8 mouse cellular contexts compared by ENCODE assay signal in genomic region chr17:82266842-82267241, GRCm38 (mm10).
DNase-seq lines count a peak whose midpoint lies in the region; ATAC-seq and TF ChIP-seq lines count a peak whose summit lies in the region.
"Not testable (repeated sequence)": the region's sequence is repeated elsewhere in the genome, so short reads cannot be mapped to it uniquely, and the experiment has no call there.

No protein-coding gene starts in this region.

- DNase-seq in ES-CJ7 (ENCODE audit: low read depth, low spot score) (peak; percentile 43), MEL (ENCODE audit: low read depth, low spot score) (peak; percentile 30), ZHBTc4 (ENCODE audit: low read depth, low spot score) (peak; percentile 38)
- not testable (repeated sequence) for DNase-seq in kidney, postnatal 0 days (ENCODE audit: low spot score); liver, embryonic 14.5 days (ENCODE audit: low read depth in 3 of 3, low spot score in 3 of 3); midbrain, embryonic 11.5 days (ENCODE audit: low spot score, missing footprints); stomach, postnatal 0 days (ENCODE audit: low spot score)

- TF ChIP-seq RAD21 in MEL (IDR thresholded peaks at IDR 0.05; ENCODE audit: low read depth, low read length), result peak; percentile 29

- not testable (repeated sequence) for H3K9ac ChIP-seq in MEL (ENCODE audit: control insufficient read depth, low read depth, low read length, poor library complexity, severe bottlenecking); kidney, postnatal 0 days (ENCODE audit: low read depth, low read length); liver, embryonic 14.5 days (replicated peaks); midbrain, embryonic 11.5 days (ENCODE audit: low read length); stomach, postnatal 0 days (ENCODE audit: low read length)

- not testable (repeated sequence) for H3K4me2 ChIP-seq in kidney, postnatal 0 days (ENCODE audit: low read length); liver, embryonic 14.5 days (ENCODE audit: low read depth); midbrain, embryonic 11.5 days; stomach, postnatal 0 days (replicated peaks; ENCODE audit: low read depth)

- ATAC-seq in kidney, postnatal 0 days (replicated peaks; ENCODE audit: low FRiP score, low read depth); liver, embryonic 14.5 days (ENCODE audit: insufficient read depth); stomach, postnatal 0 days (ENCODE audit: low FRiP score, low TSS enrichment): not testable (repeated sequence)
- peak; percentile 33; the same call in 1 of the 2 replicates for ATAC-seq in midbrain, embryonic 11.5 days (ENCODE audit: low FRiP score)

- WGBS in kidney, postnatal 0 days, result 93% methylated on average over 5 of the region's 5 CpGs
- WGBS in liver, embryonic 14.5 days (ENCODE audit: insufficient replicate concordance), result 85% methylated on average over 5 of the region's 5 CpGs
- 93% methylated on average over 5 of the region's 5 CpGs for WGBS in midbrain, embryonic 11.5 days
- 96% methylated on average over 5 of the region's 5 CpGs for WGBS in stomach, postnatal 0 days

- not testable (repeated sequence) for H3K4me3 ChIP-seq in E14TG2a.4 (replicated peaks; ENCODE audit: low read length); MEL (ENCODE audit: control insufficient read depth in 1 of 2, insufficient read depth in 1 of 2, low read depth in 2 of 2, low read length in 2 of 2); kidney, postnatal 0 days (replicated peaks; ENCODE audit: low read depth, low read length); liver, embryonic 14.5 days (ENCODE audit: insufficient read depth in 1 of 2, low read depth in 2 of 2, low read length in 2 of 2); midbrain, embryonic 11.5 days (ENCODE audit: low read depth, low read length); stomach, postnatal 0 days (ENCODE audit: low read depth, low read length)

- not testable (repeated sequence) for H3K79me2 ChIP-seq in MEL (ENCODE audit: control insufficient read depth, insufficient read depth, low read length, poor library complexity)

- H3K27ac ChIP-seq in MEL (ENCODE audit: control insufficient read depth, low read depth, low read length); kidney, postnatal 0 days; liver, embryonic 14.5 days; midbrain, embryonic 11.5 days (ENCODE audit: low read depth, low read length); stomach, postnatal 0 days (replicated peaks): not testable (repeated sequence)

- not testable (repeated sequence) for H3K36me3 ChIP-seq in E14TG2a.4 (ENCODE audit: insufficient read depth, low read length); MEL (ENCODE audit: control insufficient read depth in 1 of 2, insufficient read depth in 2 of 2, low read length in 2 of 2); kidney, postnatal 0 days (ENCODE audit: insufficient read depth, low read length); liver, embryonic 14.5 days (replicated peaks; ENCODE audit: control insufficient read depth, insufficient read depth, low read depth); midbrain, embryonic 11.5 days (ENCODE audit: control insufficient read depth, insufficient read depth, low read length); stomach, postnatal 0 days (ENCODE audit: control insufficient read depth, insufficient read depth, low read length)

- H3K27me3 ChIP-seq in E14TG2a.4 (ENCODE audit: insufficient read depth, low read length); MEL (ENCODE audit: control insufficient read depth in 1 of 2, insufficient read depth in 2 of 2, low read length in 2 of 2); kidney, postnatal 0 days (ENCODE audit: insufficient read depth, low read length); liver, embryonic 14.5 days (ENCODE audit: control insufficient read depth, insufficient read depth, low read length); midbrain, embryonic 11.5 days (ENCODE audit: control insufficient read depth, insufficient read depth, low read length); stomach, postnatal 0 days (ENCODE audit: control insufficient read depth, insufficient read depth, low read length): not testable (repeated sequence)

- TF ChIP-seq CTCF in E14TG2a.4 (conservative IDR thresholded peaks at IDR 0.05; ENCODE audit: low read length) (peak; percentile 27), MEL (IDR thresholded peaks at IDR 0.05 in 2 of 3, conservative IDR thresholded peaks at IDR 0.05 in 1 of 3; ENCODE audit: control insufficient read depth in 1 of 3, insufficient read depth in 1 of 3, low read depth in 2 of 3, low read length in 3 of 3, poor library complexity in 1 of 3, severe bottlenecking in 1 of 3) (peak in 2 of 3 experiments; percentile 46 to 48; a peak in 5 of 6 replicates)
- TF ChIP-seq CTCF in kidney, postnatal 0 days (IDR thresholded peaks at IDR 0.05; ENCODE audit: low read depth), result peak; percentile 24; the same call in 1 of the 2 replicates
- TF ChIP-seq CTCF in liver, embryonic 14.5 days (IDR thresholded peaks at IDR 0.05; ENCODE audit: low read depth), result 0 out of 2 replicates have a peak, but pooled peaks have one; percentile 32
- peak; percentile 33; the same call in 1 of the 2 replicates for TF ChIP-seq CTCF in stomach, postnatal 0 days (IDR thresholded peaks at IDR 0.05; ENCODE audit: low read depth)

- TF ChIP-seq POLR2A in MEL (IDR thresholded peaks at IDR 0.05; ENCODE audit: control insufficient read depth in 1 of 2, insufficient read depth in 1 of 2, low read depth in 1 of 2, low read length in 2 of 2, poor library complexity in 1 of 2), result not testable (repeated sequence)

- not testable (repeated sequence) for H3K4me1 ChIP-seq in E14TG2a.4 (replicated peaks; ENCODE audit: low read depth, low read length); MEL (ENCODE audit: control insufficient read depth in 1 of 2, insufficient read depth in 2 of 2, low read length in 2 of 2); kidney, postnatal 0 days (replicated peaks; ENCODE audit: insufficient read depth, low read length); liver, embryonic 14.5 days (replicated peaks; ENCODE audit: control insufficient read depth in 2 of 2, insufficient read depth in 2 of 2, low read length in 1 of 2); midbrain, embryonic 11.5 days (ENCODE audit: control insufficient read depth, insufficient read depth, low read length); stomach, postnatal 0 days (replicated peaks; ENCODE audit: control insufficient read depth, insufficient read depth)

- H3K9me3 ChIP-seq in E14TG2a.4 (ENCODE audit: low read length); MEL (replicated peaks; ENCODE audit: insufficient read depth, low read length); kidney, postnatal 0 days (replicated peaks; ENCODE audit: low read length); liver, embryonic 14.5 days (ENCODE audit: control insufficient read depth, low read length); midbrain, embryonic 11.5 days (ENCODE audit: control insufficient read depth, low read length); stomach, postnatal 0 days (ENCODE audit: control insufficient read depth, low read length): not testable (repeated sequence)

- not testable (repeated sequence) for TF ChIP-seq EP300 in MEL (IDR thresholded peaks at IDR 0.05; ENCODE audit: low read depth in 1 of 2, low read length in 2 of 2); liver, embryonic 14.5 days (IDR thresholded peaks at IDR 0.05; ENCODE audit: low read depth); stomach, postnatal 0 days (optimal IDR thresholded peaks at IDR 0.05)

TF ChIP-seq in MEL, 35 proteins besides CTCF, POLR2A, EP300 and RAD21:
- TF ChIP-seq SMC3 (IDR thresholded peaks at IDR 0.05; ENCODE audit: low read depth, low read length), result peak; percentile 52
TF ChIP-seq in MEL: peak in this region for 1; not testable (repeated sequence) for 34.
